Mouse (Mus musculus) heart, embryonic 11.5 days (tissue): ENCODE measurements around the gene Ntrk3. TPM values are rescaled to one million over a fixed set of nuclear protein-coding genes. Genes with fewer than 3 reads are reported as not detected.

ENCODE experiments used
- ATAC-seq: fragments of 200-750 bp; cut with Nextera tagmentation; replicated peaks from 2 replicates; pipeline ENCODE4 v1.8.0; 2017; ENCODE audit warnings: moderate library complexity; ENCODE audit not compliant: insufficient number of reproducible peaks, low FRiP score, low TSS enrichment
- H3K27ac ChIP-seq: fragments of 300-500 bp; sonication (generic); 2 replicates; pipeline ENCODE4 v1.5.1; 2014; ENCODE audit warnings: mild to moderate bottlenecking, low read depth, low read length
- H3K27me3 ChIP-seq: fragments of 300-500 bp; sonication (generic); 2 replicates; pipeline ENCODE4 v1.6.1; 2014; ENCODE audit warnings: mild to moderate bottlenecking, low read length, mixed read lengths; ENCODE audit not compliant: control insufficient read depth, insufficient read depth
- H3K36me3 ChIP-seq: fragments of 300-500 bp; sonication (generic); 2 replicates; pipeline ENCODE4 v1.6.1; 2014; ENCODE audit warnings: mild to moderate bottlenecking, low read length, moderate library complexity, mixed read lengths; ENCODE audit not compliant: control insufficient read depth, insufficient read depth
- H3K4me1 ChIP-seq: fragments of 300-500 bp; sonication (generic); 2 replicates; pipeline ENCODE4 v1.6.1; 2014; ENCODE audit warnings: low read length; ENCODE audit not compliant: control insufficient read depth, insufficient read depth
- H3K4me2 ChIP-seq: fragments of 300-500 bp; sonication (generic); 2 replicates; pipeline ENCODE4 v1.6.1; 2014; ENCODE audit warnings: mild to moderate bottlenecking, moderate library complexity
- H3K4me3 ChIP-seq: fragments of 300-500 bp; sonication (generic); 2 replicates; pipeline ENCODE4 v1.5.1; 2014; ENCODE audit warnings: low read depth, low read length
- H3K9ac ChIP-seq: fragments of 300-500 bp; sonication (generic); 2 replicates; pipeline ENCODE4 v1.6.1; 2014; ENCODE audit warnings: mild to moderate bottlenecking, low read depth, low read length, moderate library complexity
- H3K9me3 ChIP-seq: fragments of 300-500 bp; sonication (generic); replicated peaks from 2 replicates; pipeline ENCODE4 v1.6.1; 2016; ENCODE audit warnings: low read length; ENCODE audit not compliant: control insufficient read depth
- WGBS: fragments of 180-500 bp; shearing (Covaris S2); extraction: QIAGEN DNeasy Blood & Tissue Kit; methylation state at CpG from one replicate; pipeline ENCODE4 v1.1.7; 2014; ENCODE audit not compliant: insufficient replicate concordance; 5-methylcytosine and 5-hydroxymethylcytosine counted together
- polyA plus RNA-seq: library from polyadenylated mRNA; unstranded; fragments of >200 nt; fragmentation: Nextera tagmentation; extraction: Ambion mirVana; gene quantifications from 2 replicates; pipeline ENCODE4 v1.2.1, GENCODE M21; 2014

Gene Ntrk3
- polyA plus RNA-seq, 1 experiment from 2014 or later = 1.1 TPM

DNA sequence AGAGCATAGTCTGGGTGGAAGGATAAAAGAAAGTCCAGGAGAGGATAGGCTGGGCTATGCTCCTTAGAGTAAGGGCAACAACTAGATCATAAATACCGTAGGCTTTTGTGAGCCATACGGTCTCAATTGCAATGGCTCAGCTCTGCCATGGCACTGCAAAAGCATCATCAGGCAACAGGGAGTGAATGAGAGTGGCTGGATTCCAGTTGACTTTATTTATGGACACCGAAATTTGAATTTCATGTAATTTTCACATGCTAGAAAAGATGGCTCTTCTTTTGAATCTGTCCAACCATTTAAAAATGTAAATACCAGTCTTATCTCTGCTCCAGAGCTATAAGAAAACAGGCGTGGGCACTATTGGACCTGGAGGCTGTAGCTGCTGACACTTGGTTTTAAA, 419.2 kb downstream of the Ntrk3 start:
- H3K4me3 ChIP-seq = no peak overlapping the region
- no peak overlapping the region for H3K27ac ChIP-seq
- no peak for ATAC-seq
- H3K9me3 ChIP-seq = no peaks in the 10 kb centered on the region
- H3K9ac ChIP-seq = no peak overlapping the region
- 79% methylated on average over 4 of the region's 4 CpGs for WGBS
- H3K4me1 ChIP-seq = no peaks in the 10 kb centered on the region
- no peaks in the 10 kb centered on the region for H3K36me3 ChIP-seq
- no peak overlapping the region for H3K4me2 ChIP-seq
- no peaks in the 10 kb centered on the region for H3K27me3 ChIP-seq

DNA sequence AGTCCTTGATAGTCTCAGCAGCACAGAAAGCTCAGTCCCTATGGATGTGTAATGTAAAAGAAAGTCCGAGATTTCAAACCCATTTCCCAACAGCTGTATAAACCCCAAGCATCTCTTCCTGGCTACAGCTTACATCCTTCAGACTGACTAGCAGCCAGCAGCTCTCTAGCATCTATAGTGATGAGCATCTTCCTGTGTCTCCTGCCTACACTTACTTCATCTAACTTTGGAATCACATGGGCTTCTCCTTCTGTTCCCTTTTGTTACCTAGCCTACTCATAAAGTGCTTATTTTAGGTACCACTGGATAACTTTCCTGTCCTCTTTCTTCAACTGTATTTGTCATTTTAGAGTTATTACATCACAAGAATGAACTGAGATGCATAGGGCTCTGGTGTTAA, 432.0 kb downstream of the Ntrk3 start:
- no peaks in the 10 kb centered on the region for H3K4me1 ChIP-seq
- no peak overlapping the region for H3K9ac ChIP-seq
- 74% methylated on average over 1 of the region's 1 CpGs for WGBS
- H3K4me3 ChIP-seq = no peak overlapping the region
- no peaks in the 10 kb centered on the region for H3K36me3 ChIP-seq
- 0 out of 2 replicates have a peak, but pooled peaks cover 3% of the 10 kb centered on the region for H3K9me3 ChIP-seq
- H3K27me3 ChIP-seq = no peaks in the 10 kb centered on the region
- ATAC-seq = no peak
- no peak overlapping the region for H3K27ac ChIP-seq
- H3K4me2 ChIP-seq = no peak overlapping the region

DNA sequence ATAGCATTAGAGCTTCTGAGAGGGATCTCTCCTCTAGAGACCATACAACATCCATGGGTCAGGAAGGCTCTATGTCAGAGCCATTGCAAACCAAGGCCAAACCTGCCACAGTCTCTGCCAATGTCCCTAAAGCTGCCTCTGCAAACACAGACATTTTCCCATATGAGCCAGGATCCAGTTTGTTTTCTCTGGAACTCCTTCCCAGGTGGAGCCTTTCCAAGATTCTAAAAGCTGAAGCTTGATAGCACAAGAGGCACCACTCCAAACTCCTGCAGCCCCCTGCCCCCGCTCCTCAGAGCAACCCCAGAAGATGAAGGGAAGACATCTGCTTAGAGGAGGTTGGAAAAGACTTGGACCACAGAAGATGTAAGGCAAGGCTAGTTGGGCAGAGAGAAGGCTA, 432.8 kb downstream of the Ntrk3 start:
- WGBS = 72% methylated on average over 1 of the region's 1 CpGs
- H3K27ac ChIP-seq = no peak overlapping the region
- H3K4me1 ChIP-seq = no peaks in the 10 kb centered on the region
- ATAC-seq = no peak
- H3K9me3 ChIP-seq = 0 out of 2 replicates have a peak, but pooled peaks cover 3% of the 10 kb centered on the region
- no peaks in the 10 kb centered on the region for H3K27me3 ChIP-seq
- H3K36me3 ChIP-seq = no peaks in the 10 kb centered on the region
- H3K9ac ChIP-seq = no peak overlapping the region
- H3K4me3 ChIP-seq = no peak overlapping the region
- no peak overlapping the region for H3K4me2 ChIP-seq

DNA sequence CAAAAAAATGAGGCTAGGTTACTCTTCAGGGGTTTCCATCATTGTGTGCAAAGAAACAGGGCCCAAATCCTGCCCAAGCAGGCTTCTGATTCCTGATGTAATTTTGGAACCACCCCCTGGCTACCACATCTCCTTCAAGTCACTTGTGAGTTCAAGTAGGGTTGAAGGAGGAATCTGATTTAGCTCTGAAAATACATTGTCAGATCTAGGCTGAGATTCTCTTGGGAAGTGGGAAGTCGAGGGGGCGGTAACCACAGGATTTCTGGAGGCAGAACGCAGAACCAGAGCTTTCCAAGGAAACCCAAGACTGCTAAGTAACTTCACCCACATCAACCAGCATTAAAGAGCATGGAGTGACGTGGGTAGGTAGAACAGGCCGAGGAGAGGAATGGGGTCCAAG, 440.5 kb downstream of the Ntrk3 start:
- H3K9me3 ChIP-seq = no peaks in the 10 kb centered on the region
- 81% methylated on average over 5 of the region's 5 CpGs for WGBS
- H3K4me1 ChIP-seq = no peaks in the 10 kb centered on the region
- no peak for ATAC-seq
- H3K27me3 ChIP-seq = no peaks in the 10 kb centered on the region
- H3K4me3 ChIP-seq = no peak overlapping the region
- no peak overlapping the region for H3K9ac ChIP-seq
- H3K4me2 ChIP-seq = no peak overlapping the region
- H3K27ac ChIP-seq = no peak overlapping the region
- no peaks in the 10 kb centered on the region for H3K36me3 ChIP-seq

DNA sequence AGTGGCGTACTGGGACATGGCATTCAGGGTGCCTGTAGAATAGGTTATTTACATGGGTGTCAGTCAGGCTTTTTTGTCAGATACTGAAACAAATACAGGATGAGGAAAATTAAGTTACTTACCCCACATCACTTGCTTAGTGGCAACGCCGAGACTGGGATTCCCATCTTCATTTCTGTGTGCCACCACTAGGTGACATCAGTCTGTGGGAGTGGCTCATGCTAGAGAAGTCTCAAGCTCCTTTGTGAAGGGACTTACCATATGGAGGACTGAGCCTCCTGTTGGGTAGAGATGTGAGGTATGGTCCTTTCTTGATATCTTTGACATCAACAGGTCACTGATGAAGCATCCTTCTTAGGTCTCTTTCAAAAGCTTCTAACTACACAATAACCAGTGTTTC, 443.5 kb downstream of the Ntrk3 start:
- H3K4me2 ChIP-seq = no peak overlapping the region
- WGBS = 48% methylated on average over 3 of the region's 3 CpGs
- H3K4me3 ChIP-seq = no peak overlapping the region
- H3K9me3 ChIP-seq = no peaks in the 10 kb centered on the region
- H3K27me3 ChIP-seq = no peaks in the 10 kb centered on the region
- no peaks in the 10 kb centered on the region for H3K4me1 ChIP-seq
- H3K9ac ChIP-seq = no peak overlapping the region
- no peak overlapping the region for H3K27ac ChIP-seq
- ATAC-seq = no peak
- H3K36me3 ChIP-seq = no peaks in the 10 kb centered on the region

DNA sequence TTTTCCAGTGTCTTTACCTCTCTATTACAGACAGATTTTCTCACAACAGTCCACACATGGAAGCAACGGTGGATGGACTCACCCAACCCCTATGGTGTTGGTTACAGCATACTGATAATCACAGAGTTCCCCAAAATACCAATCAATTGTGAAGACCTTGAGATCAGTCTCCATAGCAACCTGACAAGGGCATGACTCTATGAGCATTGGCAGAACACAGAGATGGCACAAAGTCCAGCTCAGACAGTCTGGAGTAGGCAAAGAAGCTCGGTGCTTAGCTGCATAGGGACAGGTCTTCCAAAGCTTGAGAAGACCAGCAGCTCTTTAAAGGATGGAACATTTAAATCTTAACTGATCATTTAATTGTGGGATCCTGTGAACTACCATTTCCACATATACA, 447.6 kb downstream of the Ntrk3 start:
- H3K36me3 ChIP-seq = no peaks in the 10 kb centered on the region
- H3K9ac ChIP-seq = no peak overlapping the region
- H3K27me3 ChIP-seq = no peaks in the 10 kb centered on the region
- no peak overlapping the region for H3K27ac ChIP-seq
- H3K4me1 ChIP-seq = no peaks in the 10 kb centered on the region
- H3K4me3 ChIP-seq = no peak overlapping the region
- H3K4me2 ChIP-seq = no peak overlapping the region
- WGBS = 73% methylated on average over 2 of the region's 2 CpGs
- no peaks in the 10 kb centered on the region for H3K9me3 ChIP-seq
- ATAC-seq = no peak

DNA sequence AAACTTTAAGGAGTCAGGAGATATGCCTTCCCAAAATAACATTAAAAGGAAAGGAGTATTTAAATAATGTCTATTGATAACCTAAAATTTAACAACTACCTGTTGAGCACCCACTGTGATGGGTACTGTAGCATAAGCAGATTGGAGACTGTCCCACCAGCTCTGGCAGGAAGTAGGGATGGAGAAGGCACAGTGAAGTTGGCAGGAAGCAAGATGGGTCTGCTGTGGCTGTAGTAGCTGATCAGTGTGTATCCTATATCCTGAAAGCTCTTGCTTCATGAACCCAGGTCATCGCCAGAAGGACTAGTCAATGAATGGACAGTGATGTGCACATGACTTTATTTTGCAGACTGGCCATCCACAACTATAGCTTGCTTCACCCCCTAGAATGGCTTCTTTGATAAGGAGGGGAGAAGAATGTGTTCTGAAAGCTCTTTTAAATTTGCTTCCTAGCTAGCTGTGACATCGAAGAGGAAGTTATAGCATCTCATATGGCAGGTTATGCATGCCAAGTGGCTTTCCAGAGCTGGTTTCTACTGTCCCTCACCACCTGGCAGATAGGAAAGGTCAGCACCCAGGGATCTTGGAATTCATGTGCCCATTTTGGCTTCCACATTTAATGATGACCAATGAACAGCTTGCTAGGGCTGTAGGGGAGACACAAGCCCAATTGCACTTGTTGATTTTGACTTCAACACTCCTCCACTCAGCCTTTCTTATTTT, 451.1 kb downstream of the Ntrk3 start:
- Histone ChIP-seq H3K4me1 (no peaks in the 10 kb centered on the region), H3K27ac (no peak overlapping the region), H3K36me3 (no peaks in the 10 kb centered on the region), H3K9ac (no peak overlapping the region), H3K4me3 (no peak overlapping the region), H3K27me3 (no peaks in the 10 kb centered on the region), H3K4me2 (no peak overlapping the region), H3K9me3 (no peaks in the 10 kb centered on the region)
- ATAC-seq = no peak
- WGBS = 76% methylated on average over 2 of the region's 2 CpGs

DNA sequence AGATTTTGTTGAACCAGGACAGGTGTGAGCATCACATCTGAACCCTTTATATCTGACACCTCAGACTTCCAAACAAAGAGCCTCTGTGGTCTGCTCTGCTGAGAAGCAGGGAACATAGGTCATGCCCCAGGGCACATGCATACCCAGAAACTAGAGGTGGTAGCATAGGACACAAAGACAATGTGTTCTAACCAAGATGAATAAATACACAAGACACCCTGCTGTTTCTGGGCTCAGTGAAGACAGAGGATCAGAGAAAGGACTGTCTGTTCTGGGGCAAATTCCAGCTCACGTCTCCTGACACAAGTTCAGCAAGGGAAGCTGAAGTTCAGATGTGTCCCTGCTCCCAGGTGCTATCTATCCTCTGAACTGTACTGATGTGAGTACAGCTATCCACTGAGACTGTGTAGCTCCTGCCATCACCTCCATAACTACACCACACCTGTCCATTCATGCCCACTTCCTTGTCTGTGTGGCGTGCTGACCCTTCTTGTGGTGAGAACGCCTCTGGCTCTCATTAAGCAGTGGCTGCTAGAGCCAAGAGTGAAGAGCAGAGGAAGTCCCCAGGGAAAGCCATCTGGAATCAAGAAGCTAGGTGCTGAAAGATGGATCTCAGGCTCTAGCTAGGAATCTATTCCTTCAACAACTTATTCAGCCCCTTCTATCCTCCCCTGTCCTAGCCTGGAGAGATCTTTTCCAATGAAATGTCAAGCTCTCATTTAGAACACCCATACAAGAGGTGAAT, 468.1 kb downstream of the Ntrk3 start:
- no peaks in the 10 kb centered on the region for H3K9me3 ChIP-seq
- H3K4me2 ChIP-seq = no peak overlapping the region
- H3K9ac ChIP-seq = no peak overlapping the region
- H3K27ac ChIP-seq = no peak overlapping the region
- H3K4me3 ChIP-seq = no peak overlapping the region
- 47% methylated on average over 3 of the region's 3 CpGs for WGBS
- H3K36me3 ChIP-seq = no peaks in the 10 kb centered on the region
- ATAC-seq = no peak
- H3K4me1 ChIP-seq = no peaks in the 10 kb centered on the region
- no peaks in the 10 kb centered on the region for H3K27me3 ChIP-seq
